In the genomic region with DNA sequence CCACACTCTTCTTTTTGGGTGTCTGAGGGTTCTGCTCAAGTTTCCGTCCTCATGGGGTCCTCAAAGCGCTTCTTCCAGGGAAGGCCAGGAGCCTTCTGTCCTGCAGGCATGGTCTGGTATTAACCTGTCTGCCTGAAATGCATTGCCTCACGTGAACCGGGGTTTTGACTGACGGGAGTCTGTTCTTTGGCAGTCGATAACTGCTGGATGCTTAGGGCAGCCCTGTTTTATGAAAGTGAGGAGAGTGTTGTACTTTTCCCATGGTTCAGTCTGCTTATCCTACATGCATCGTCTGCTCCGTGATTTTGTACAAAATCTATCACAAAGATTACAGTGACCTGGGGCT, we compare ENCODE assay signal across 26 mouse cellular contexts.
DNase-seq lines count a peak whose midpoint lies in the region; ATAC-seq and TF ChIP-seq lines count a peak whose summit lies in the region.
"Had no signal": no experiment of that assay in that cellular context is flagged by ENCODE, and none has a peak within 500 bp of the region (broad histone marks: within the 10 kb centered on the region; RNA-seq: fewer than 3 reads in every experiment).

No protein-coding gene starts in this region.

- H3K9ac ChIP-seq in heart, embryonic 15.5 days: no peak overlapping the region
- H3K9ac ChIP-seq: embryonic facial prominence, embryonic 12.5 days; embryonic facial prominence, embryonic 15.5 days; forebrain, postnatal 0 days; hindbrain, embryonic 14.5 days; kidney, embryonic 15.5 days had no signal

- no peaks in the 10 kb centered on the region for H3K27me3 ChIP-seq in heart, embryonic 15.5 days
- H3K27me3 ChIP-seq in kidney, adult 2 months (replicated peaks; ENCODE audit: control insufficient read depth, insufficient read depth, low read length): no peaks in the 10 kb centered on the region
- H3K27me3 ChIP-seq: CH12.LX; embryonic facial prominence, embryonic 12.5 days; embryonic facial prominence, embryonic 15.5 days; kidney, embryonic 15.5 days; Patski had no signal

- H3K36me3 ChIP-seq in heart, embryonic 15.5 days: peaks cover 40% of the 10 kb centered on the region
- peaks cover 7% of the 10 kb centered on the region for H3K36me3 ChIP-seq in kidney, adult 2 months (ENCODE audit: control insufficient read depth, insufficient read depth, low read length)
- H3K36me3 ChIP-seq: G1E had no signal

- no peaks in the 10 kb centered on the region for H3K9me3 ChIP-seq in heart, embryonic 15.5 days (replicated peaks)
- H3K9me3 ChIP-seq: embryonic facial prominence, embryonic 12.5 days; embryonic facial prominence, embryonic 15.5 days; G1E; kidney, embryonic 15.5 days had no signal

- peaks cover 16% of the 10 kb centered on the region for H3K4me1 ChIP-seq in heart, embryonic 15.5 days (replicated peaks)
- H3K4me1 ChIP-seq in kidney, adult 2 months (ENCODE audit: control insufficient read depth, insufficient read depth, low read length): no peaks in the 10 kb centered on the region
- H3K4me1 ChIP-seq: embryonic facial prominence, embryonic 12.5 days; embryonic facial prominence, embryonic 15.5 days had no signal

- 85% methylated on average over 8 of the region's 8 CpGs for WGBS in heart, embryonic 15.5 days
- 74% methylated on average over 8 of the region's 8 CpGs for WGBS in kidney, adult 2 months

- no peak for TF ChIP-seq CTCF in kidney, adult 2 months (conservative IDR thresholded peaks at IDR 0.05; ENCODE audit: insufficient read depth, insufficient read length, low read depth, low read length)

- intact Hi-C loops in heart, postnatal 25 days (cut with DNase I): no loop called here

- no peak for TF ChIP-seq POLR2A in kidney, adult 2 months (IDR thresholded peaks at IDR 0.05; ENCODE audit: low read depth, low read length)

- H3K4me2 ChIP-seq in heart, embryonic 15.5 days: no peak overlapping the region
- H3K4me2 ChIP-seq: embryonic facial prominence, embryonic 12.5 days; embryonic facial prominence, embryonic 15.5 days; hindbrain, embryonic 14.5 days; kidney, embryonic 15.5 days had no signal

- ATAC-seq in heart, embryonic 15.5 days (replicated peaks; ENCODE audit: insufficient number of reproducible peaks, insufficient read depth, low FRiP score, low read depth): no peak
- ATAC-seq: forebrain, embryonic 14.5 days; forebrain, postnatal 0 days; hindbrain, postnatal 0 days; inflammation-experienced regulatory T-cells, adult 6 months; intestine, embryonic 16.5 days; Patski had no signal

- peak overlapping the region; percentile 45 for H3K27ac ChIP-seq in heart, embryonic 15.5 days
- H3K27ac ChIP-seq in kidney, adult 2 months (ENCODE audit: insufficient read depth, low read depth, low read length): peak overlapping the region; percentile 7
- H3K27ac ChIP-seq: embryonic facial prominence, embryonic 12.5 days; embryonic facial prominence, embryonic 15.5 days; hindbrain, embryonic 14.5 days; hindbrain, postnatal 0 days; kidney, embryonic 15.5 days had no signal

- DNase-seq in heart, adult 11 months: peak; percentile 85
- no peak for DNase-seq in heart, postnatal 25 days (ENCODE audit: low spot score)
- no peak for DNase-seq in heart, adult 18-20 months
- peak; percentile 27 for DNase-seq in kidney, adult 2 months
- DNase-seq in kidney, adult 9 months: no peak
- DNase-seq: adrenal gland, postnatal 10 days; B cell, adult 2 months; cerebellum, adult 11 months; cerebellum, adult 2 months; cerebellum, adult 9-11 months; cerebellum, postnatal 25 days; forebrain, postnatal 0 days; gastrocnemius, postnatal 36 days; kidney, adult 18-20 months had no signal

- H3K4me3 ChIP-seq in heart, embryonic 15.5 days: no peak overlapping the region
- no peak overlapping the region for H3K4me3 ChIP-seq in kidney, adult 2 months (ENCODE audit: insufficient read depth, low read depth, low read length)
- H3K4me3 ChIP-seq: embryonic facial prominence, embryonic 12.5 days; embryonic facial prominence, embryonic 15.5 days; kidney, embryonic 15.5 days had no signal

Comparison
In these comparisons a context has a peak if more than half of its experiments do, and no peak if none do; other contexts are left out.
1. DNase-seq: peak in heart, adult 11 months (single experiment) and kidney, adult 2 months (single experiment); none in heart, postnatal 25 days (single experiment), heart, adult 18-20 months (0 of 2) and kidney, adult 9 months (single experiment).